Mouse (Mus musculus) midbrain, embryonic 15.5 days (tissue): ENCODE measurements around the gene Tmem40. TPM values are rescaled to one million over a fixed set of nuclear protein-coding genes. Genes with fewer than 3 reads are reported as not detected.

Experiments used
- ATAC-seq: fragments of 200-750 bp; cut with Nextera tagmentation; replicated peaks from 2 replicates; pipeline ENCODE4 v1.8.0; 2017; ENCODE audit warnings: moderate TSS enrichment
- H3K27ac ChIP-seq: fragments of 300-500 bp; sonication (generic); 2 replicates; pipeline ENCODE4 v1.5.1; 2015; ENCODE audit warnings: mild to moderate bottlenecking, inconsistent platforms
- H3K27me3 ChIP-seq: fragments of 300-500 bp; sonication (generic); replicated peaks from 2 replicates; pipeline ENCODE4 v1.6.1; 2015; ENCODE audit warnings: inconsistent platforms
- H3K36me3 ChIP-seq: fragments of 300-500 bp; sonication (generic); replicated peaks from 2 replicates; pipeline ENCODE4 v1.6.1; 2015; ENCODE audit warnings: inconsistent platforms
- H3K4me1 ChIP-seq: fragments of 300-500 bp; sonication (generic); 2 replicates; pipeline ENCODE4 v1.6.1; 2015; ENCODE audit warnings: inconsistent platforms
- H3K4me2 ChIP-seq: fragments of 300-500 bp; sonication (generic); 2 replicates; pipeline ENCODE4 v1.6.1; 2015; ENCODE audit warnings: inconsistent platforms, mild to moderate bottlenecking, moderate library complexity
- H3K4me3 ChIP-seq: fragments of 300-500 bp; sonication (generic); 2 replicates; pipeline ENCODE4 v1.5.1; 2015; ENCODE audit warnings: mild to moderate bottlenecking, inconsistent platforms
- H3K9ac ChIP-seq: fragments of 300-500 bp; sonication (generic); 2 replicates; pipeline ENCODE4 v1.6.1; 2015; ENCODE audit warnings: mild to moderate bottlenecking, inconsistent platforms
- H3K9me3 ChIP-seq: fragments of 300-500 bp; sonication (generic); 2 replicates; pipeline ENCODE4 v1.6.1; 2016; ENCODE audit warnings: inconsistent platforms
- WGBS: fragments of 180-500 bp; shearing (Covaris S2); methylation state at CpG from one replicate; pipeline ENCODE4 v1.1.7; 2015; ENCODE audit warnings: mixed read lengths; 5-methylcytosine and 5-hydroxymethylcytosine counted together
- polyA plus RNA-seq: library from polyadenylated mRNA; unstranded; fragments of >200 nt; fragmentation: Nextera tagmentation; extraction: Ambion mirVana; gene quantifications from 2 replicates; pipeline ENCODE4 v1.2.1, GENCODE M21; 2015

Tmem40 gene
- polyA plus RNA-seq, 1 experiment from 2014 or later, result 1.2 TPM

DNA sequence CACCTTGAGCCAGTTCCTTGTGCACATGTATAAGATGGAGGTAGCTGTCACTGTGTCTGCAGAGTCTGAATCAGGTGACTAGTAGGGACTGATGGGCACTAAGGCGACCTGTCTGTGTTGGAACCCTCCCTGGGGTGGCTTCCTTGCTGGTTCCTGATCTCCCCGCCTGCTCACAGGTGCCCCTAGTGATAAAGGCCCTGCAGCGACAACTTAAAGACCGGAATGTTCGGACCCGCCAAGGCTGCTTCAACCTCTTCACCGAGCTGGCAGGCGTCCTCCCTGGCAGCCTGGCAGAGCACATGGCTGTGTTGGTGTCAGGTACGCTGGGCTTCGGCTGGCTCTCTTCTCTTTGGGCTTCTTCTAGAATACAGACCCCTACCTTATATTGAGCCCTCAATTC, 28.8 kb upstream of the Tmem40 start:
- no peaks in the 10 kb centered on the region for H3K27me3 ChIP-seq
- H3K4me1 ChIP-seq, result no peaks in the 10 kb centered on the region
- 84% methylated on average over 10 of the region's 10 CpGs for WGBS
- peaks cover 58% of the 10 kb centered on the region for H3K36me3 ChIP-seq
- H3K4me2 ChIP-seq, result no peak overlapping the region
- H3K27ac ChIP-seq, result no peak overlapping the region
- no peak overlapping the region for H3K9ac ChIP-seq
- no peak for ATAC-seq
- H3K9me3 ChIP-seq, result no peaks in the 10 kb centered on the region
- H3K4me3 ChIP-seq, result no peak overlapping the region

DNA sequence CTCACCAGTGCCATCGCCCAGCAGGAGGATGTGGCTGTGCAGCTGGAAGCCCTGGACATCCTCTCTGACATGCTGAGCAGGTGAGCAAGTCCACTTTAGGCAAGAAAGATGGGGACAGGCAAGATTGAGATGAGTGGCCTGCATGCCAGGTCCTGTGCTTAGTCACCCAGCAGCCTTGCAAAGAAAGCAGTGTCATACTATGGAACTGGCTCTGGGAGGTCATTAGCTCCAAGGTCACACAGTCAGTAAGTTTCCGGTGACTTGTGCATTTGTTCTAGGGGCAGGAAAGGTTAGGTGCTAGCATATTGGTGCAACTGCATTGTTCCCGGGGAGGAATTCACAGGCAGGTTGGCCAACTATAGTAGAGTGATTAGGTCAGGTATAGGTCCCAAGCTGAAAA, 20.6 kb upstream of the Tmem40 start:
- WGBS, result 97% methylated on average over 3 of the region's 3 CpGs
- H3K27me3 ChIP-seq, result no peaks in the 10 kb centered on the region
- no peaks in the 10 kb centered on the region for H3K9me3 ChIP-seq
- H3K9ac ChIP-seq, result no peak overlapping the region
- peaks cover 37% of the 10 kb centered on the region for H3K36me3 ChIP-seq
- no peak overlapping the region for H3K4me2 ChIP-seq
- H3K4me3 ChIP-seq, result no peak overlapping the region
- H3K27ac ChIP-seq, result no peak overlapping the region
- no peaks in the 10 kb centered on the region for H3K4me1 ChIP-seq
- ATAC-seq, result no peak

DNA sequence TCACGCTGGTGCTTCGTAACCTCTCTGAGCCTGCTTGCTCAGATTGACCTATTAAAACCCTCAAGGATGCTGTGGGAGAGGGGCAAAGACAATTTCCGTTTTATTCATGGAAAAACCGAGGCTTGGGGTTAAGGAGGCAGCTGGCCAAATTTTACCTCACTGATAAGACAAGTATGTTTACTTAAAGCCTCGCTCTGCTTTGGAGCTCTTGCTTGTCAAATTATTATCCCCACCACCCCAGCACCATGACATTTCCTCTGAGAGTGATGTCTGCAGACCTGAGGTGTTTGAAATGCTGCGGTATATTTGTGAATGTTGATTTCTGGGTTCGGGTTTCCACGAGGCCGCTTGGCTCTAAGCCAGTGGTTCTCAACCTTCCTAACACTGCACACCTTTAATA, 14.2 kb upstream of the Tmem40 start:
- no peak for ATAC-seq
- H3K27ac ChIP-seq, result no peak overlapping the region
- no peaks in the 10 kb centered on the region for H3K36me3 ChIP-seq
- 70% methylated on average over 9 of the region's 9 CpGs for WGBS
- no peaks in the 10 kb centered on the region for H3K9me3 ChIP-seq
- 0 out of 2 replicates have a peak overlapping the region, but pooled peaks have one; percentile 88 for H3K9ac ChIP-seq
- peak overlapping the region; percentile 95 for H3K4me3 ChIP-seq
- peaks cover 26% of the 10 kb centered on the region for H3K4me1 ChIP-seq
- H3K27me3 ChIP-seq, result no peaks in the 10 kb centered on the region
- peak overlapping the region; percentile 88 for H3K4me2 ChIP-seq

DNA sequence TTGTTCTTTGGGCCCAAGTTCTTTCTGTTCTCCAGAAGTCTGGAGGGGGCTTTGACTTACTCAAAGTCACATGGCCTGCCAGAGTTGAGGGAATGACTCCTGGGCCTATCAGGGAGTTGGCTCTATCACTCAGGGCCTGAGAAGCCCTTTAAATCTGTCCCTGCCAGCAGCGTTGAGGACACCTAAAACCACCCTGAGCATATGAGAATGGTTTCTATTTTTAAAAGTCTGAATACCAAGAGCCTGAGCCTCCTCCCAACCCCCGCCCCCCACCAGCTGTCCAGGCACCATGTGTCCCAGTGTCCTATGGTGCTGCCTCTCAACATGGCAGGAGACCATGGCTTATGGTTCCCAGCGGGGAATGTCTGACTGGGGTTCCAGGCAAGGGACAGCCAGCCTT, 13.6 kb upstream of the Tmem40 start:
- Histone ChIP-seq H3K4me3 (peak overlapping the region; percentile 95), H3K9me3 (no peaks in the 10 kb centered on the region), H3K4me2 (peak overlapping the region; percentile 88), H3K36me3 (no peaks in the 10 kb centered on the region), H3K4me1 (peaks cover 26% of the 10 kb centered on the region), H3K9ac (peak overlapping the region; percentile 88; the same call in 1 of the 2 replicates), H3K27ac (no peak overlapping the region), H3K27me3 (no peaks in the 10 kb centered on the region)
- no peak for ATAC-seq
- WGBS, result 44% methylated on average over 3 of the region's 3 CpGs

DNA sequence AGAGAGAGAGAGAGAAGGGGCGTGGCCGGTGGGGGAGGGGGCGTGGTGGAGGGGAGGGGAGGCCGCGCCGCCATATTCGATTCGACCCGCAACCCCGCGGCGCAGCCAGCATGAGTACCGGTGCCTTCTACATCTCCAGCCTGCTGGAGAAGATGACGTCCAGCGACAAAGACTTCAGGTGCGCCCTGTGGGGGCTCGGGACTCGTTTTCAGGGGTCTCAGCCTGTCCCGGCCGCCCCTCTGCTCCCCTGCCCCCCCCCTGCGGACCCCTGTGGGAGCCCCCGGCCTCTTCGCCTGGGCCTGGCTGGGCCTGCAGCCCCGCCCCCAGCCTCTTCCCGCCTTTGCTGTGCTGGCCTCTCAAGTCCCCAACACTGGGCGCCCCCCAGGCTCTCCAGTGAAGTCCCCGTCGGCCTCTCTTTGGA, 12.3 kb upstream of the Tmem40 start, which contains the start of gene Cand2:
TSS of gene Cand2 (plus strand) at position 38 of the 421 bp plus-strand sequence.
- under 1% methylated on average over 25 of the region's 28 CpGs for WGBS
- peak within 1 kb of the TSS; percentile 88 for H3K4me2 ChIP-seq

DNA sequence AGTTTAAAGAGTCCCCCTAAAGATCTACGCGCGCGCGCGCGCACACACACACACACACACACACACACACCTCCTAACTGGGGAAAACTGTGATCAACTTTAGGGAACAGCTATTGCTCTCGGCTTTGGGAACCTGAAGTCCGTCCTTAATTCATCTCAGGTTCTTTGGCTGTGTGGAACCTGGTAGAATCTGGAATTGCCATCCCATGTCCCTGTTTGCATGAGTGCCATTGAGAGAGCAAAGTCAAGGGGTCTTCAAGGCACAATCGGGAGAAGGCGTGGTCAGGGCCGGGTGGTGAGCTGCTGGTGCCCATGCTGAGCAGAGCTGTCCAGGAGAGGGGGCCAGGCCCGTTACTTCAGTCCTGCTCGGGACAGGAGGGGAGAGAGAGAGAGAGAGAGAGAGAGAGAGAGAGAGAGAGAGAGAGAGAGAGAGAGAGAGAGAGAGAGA, 11.8 kb upstream of the Tmem40 start:
- Histone ChIP-seq H3K36me3 (no peaks in the 10 kb centered on the region), H3K4me2 (peak overlapping the region; percentile 88), H3K4me1 (peaks cover 26% of the 10 kb centered on the region), H3K4me3 (peak overlapping the region; percentile 95), H3K27ac (peak overlapping the region; percentile 60), H3K27me3 (no peaks in the 10 kb centered on the region), H3K9me3 (no peaks in the 10 kb centered on the region), H3K9ac (peak overlapping the region; percentile 34)
- ATAC-seq, result peak; percentile 81
- under 1% methylated on average over 13 of the region's 14 CpGs for WGBS

More for the DNA sequence above, 12.3 kb upstream of the Tmem40 start, which contains the start of gene Cand2:
- Histone ChIP-seq H3K9me3 (no peaks in the 10 kb centered on the region), H3K4me1 (peaks cover 26% of the 10 kb centered on the region), H3K4me3 (peak within 1 kb of the TSS; percentile 95), H3K36me3 (no peaks in the 10 kb centered on the region), H3K27ac (peak within 1 kb of the TSS; percentile 80), H3K27me3 (no peaks in the 10 kb centered on the region), H3K9ac (peak within 1 kb of the TSS; percentile 88)
- ATAC-seq, result peak; percentile 80

DNA sequence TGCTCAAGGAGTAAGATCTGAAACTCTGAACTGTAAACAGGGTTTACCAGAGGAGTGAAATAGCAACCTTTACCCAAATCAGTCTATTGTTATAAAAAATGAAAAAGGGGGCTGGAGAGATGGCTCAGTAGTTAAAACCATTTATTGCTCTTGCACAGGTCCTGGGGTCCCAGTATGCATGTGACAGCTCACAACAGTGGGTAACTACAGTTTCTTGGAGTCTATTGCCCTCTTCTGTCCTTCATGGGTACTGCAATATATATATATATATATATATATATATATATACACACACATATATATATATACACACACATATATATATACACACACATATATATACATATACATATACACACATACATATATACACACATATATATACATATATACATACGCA, 10.4 kb upstream of the Tmem40 start:
- H3K9ac ChIP-seq, result no peak overlapping the region
- no peaks in the 10 kb centered on the region for H3K27me3 ChIP-seq
- no peak overlapping the region for H3K4me3 ChIP-seq
- peaks cover 26% of the 10 kb centered on the region for H3K4me1 ChIP-seq
- H3K27ac ChIP-seq, result no peak overlapping the region
- ATAC-seq, result no peak
- no peak overlapping the region for H3K4me2 ChIP-seq
- 82% methylated on average over 1 of the region's 1 CpGs for WGBS
- H3K9me3 ChIP-seq, result no peaks in the 10 kb centered on the region
- H3K36me3 ChIP-seq, result no peaks in the 10 kb centered on the region

DNA sequence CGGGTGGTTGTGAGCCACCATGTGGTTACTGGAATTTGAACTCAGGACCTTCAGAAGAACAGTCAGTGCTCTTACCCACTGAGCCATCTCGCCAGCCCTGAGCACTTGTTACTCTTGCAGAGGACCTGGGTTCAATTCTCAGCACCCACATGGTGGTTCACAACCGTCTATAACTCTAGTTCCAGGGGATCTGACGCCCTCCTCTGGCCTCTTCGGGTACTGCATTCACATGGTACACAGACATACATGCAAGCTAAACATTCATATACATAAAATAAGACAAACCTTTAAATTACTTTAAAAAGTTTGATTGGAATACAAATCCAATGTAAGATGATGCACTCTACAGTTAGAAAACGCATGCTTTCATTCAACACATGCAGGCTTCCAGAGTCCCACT, 10.0 kb upstream of the Tmem40 start:
- no peaks in the 10 kb centered on the region for H3K27me3 ChIP-seq
- no peak overlapping the region for H3K27ac ChIP-seq
- H3K4me2 ChIP-seq, result no peak overlapping the region
- WGBS, result 82% methylated on average over 6 of the region's 6 CpGs
- H3K9me3 ChIP-seq, result no peaks in the 10 kb centered on the region
- H3K36me3 ChIP-seq, result no peaks in the 10 kb centered on the region
- no peak overlapping the region for H3K4me3 ChIP-seq
- peaks cover 26% of the 10 kb centered on the region for H3K4me1 ChIP-seq
- ATAC-seq, result no peak
- H3K9ac ChIP-seq, result no peak overlapping the region

DNA sequence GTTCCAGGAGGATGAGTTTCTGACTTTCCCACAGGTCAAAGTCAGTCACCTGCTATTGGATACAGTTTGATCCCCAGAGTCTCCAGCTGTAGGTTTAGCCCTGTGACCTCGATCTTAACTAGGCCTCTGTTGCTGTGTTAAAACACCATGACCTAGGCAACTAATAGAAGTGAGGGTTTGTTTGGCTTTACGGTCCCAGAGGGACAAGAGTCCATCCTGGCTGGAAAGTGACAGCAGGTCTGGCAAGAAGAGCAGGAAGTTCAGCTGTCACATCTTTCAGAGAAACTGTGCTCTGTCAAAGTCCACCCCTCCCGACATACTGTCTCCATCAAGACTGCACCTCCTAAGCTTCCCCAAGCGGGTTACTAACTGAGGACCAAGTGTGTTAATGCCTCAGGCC, 8.6 kb upstream of the Tmem40 start:
- Histone ChIP-seq H3K36me3 (no peaks in the 10 kb centered on the region), H3K27ac (no peak overlapping the region), H3K27me3 (no peaks in the 10 kb centered on the region), H3K9ac (no peak overlapping the region), H3K9me3 (no peaks in the 10 kb centered on the region), H3K4me3 (no peak overlapping the region), H3K4me2 (no peak overlapping the region), H3K4me1 (peaks cover 16% of the 10 kb centered on the region)
- no peak for ATAC-seq
- WGBS, result 77% methylated on average over 4 of the region's 4 CpGs

DNA sequence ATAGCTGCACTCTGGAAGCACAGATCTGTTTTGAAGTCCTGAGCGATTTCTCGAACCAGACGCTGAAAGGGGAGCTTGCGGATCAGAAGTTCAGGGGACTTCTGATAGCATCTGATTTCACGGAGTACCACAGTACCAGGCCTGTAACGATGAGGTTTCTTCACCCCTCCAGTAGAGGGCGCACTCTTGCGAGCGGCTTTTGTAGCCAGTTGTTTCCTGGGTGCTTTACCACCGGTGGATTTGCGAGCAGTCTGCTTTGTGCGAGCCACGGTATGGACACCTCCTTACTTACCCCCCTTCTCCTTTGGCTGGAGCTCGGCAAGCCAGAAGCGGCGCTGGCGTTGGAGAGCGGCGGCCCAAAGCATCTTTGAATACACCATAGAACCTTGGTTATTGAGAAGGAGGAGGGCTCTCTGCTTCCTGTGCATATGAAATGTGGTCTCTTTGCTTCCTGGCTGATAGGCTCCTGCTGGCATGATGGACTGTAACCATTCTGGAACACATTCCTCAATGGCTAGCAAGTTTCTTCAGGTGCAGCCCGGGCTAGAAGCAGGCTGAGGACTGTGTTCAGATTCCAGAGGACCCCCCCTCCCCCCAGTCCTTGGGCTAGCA, 8.0 kb upstream of the Tmem40 start:
- no peaks in the 10 kb centered on the region for H3K9me3 ChIP-seq
- H3K4me1 ChIP-seq, result peaks cover 9% of the 10 kb centered on the region
- no peak overlapping the region for H3K9ac ChIP-seq
- H3K27ac ChIP-seq, result no peak overlapping the region
- no peaks in the 10 kb centered on the region for H3K36me3 ChIP-seq
- ATAC-seq, result no peak
- H3K4me2 ChIP-seq, result no peak overlapping the region
- 83% methylated on average over 20 of the region's 20 CpGs for WGBS
- H3K4me3 ChIP-seq, result no peak overlapping the region
- no peaks in the 10 kb centered on the region for H3K27me3 ChIP-seq

DNA sequence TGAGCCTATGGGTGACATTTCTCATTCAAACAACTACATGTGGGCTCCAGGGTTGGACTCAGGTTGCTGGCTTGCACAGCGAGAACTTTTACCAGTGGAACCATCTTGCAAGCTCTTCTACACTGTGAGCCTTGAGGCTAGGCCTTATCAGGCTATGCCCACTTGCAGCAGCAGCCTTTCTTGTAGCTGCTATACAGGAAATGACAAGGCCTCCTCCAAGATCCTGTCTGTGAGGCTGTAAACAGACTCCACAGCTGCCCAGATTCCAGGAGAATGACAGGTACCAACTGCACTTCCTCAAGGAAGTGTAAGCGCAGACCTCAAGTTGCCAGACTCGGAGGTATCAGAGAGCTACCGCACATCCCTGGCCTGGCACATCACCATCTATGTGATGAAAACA, 6.0 kb upstream of the Tmem40 start:
- no peak overlapping the region for H3K9ac ChIP-seq
- H3K4me1 ChIP-seq, result peaks cover 6% of the 10 kb centered on the region; the same call in 1 of the 2 replicates
- H3K4me3 ChIP-seq, result no peak overlapping the region
- ATAC-seq, result no peak
- no peaks in the 10 kb centered on the region for H3K27me3 ChIP-seq
- no peak overlapping the region for H3K27ac ChIP-seq
- no peaks in the 10 kb centered on the region for H3K9me3 ChIP-seq
- WGBS, result 92% methylated on average over 4 of the region's 4 CpGs
- no peak overlapping the region for H3K4me2 ChIP-seq
- no peaks in the 10 kb centered on the region for H3K36me3 ChIP-seq

DNA sequence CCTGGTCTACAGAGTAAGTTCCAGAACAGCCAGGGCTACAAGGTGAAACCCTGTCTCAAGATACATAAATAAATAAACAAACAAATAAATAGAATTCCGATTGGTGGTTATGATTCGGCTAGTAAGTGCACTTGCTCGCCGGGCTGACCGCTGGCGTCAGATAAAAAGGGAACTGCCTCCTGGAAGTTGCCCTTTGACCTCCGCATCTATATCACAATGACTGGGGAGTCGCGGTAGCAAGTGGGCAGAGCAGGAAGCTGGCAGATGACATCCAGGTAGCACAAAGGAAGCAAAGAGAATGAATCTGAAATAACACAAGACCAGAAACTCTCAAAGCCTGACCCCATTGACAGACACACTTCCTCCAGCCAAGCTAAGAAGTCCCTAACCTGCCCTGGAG, 5.1 kb upstream of the Tmem40 start:
- no peak overlapping the region for H3K9ac ChIP-seq
- no peak overlapping the region for H3K27ac ChIP-seq
- no peak overlapping the region for H3K4me3 ChIP-seq
- H3K4me2 ChIP-seq, result no peak overlapping the region
- no peaks in the 10 kb centered on the region for H3K36me3 ChIP-seq
- no peaks in the 10 kb centered on the region for H3K27me3 ChIP-seq
- WGBS, result 34% methylated on average over 9 of the region's 9 CpGs
- ATAC-seq, result no peak
- H3K4me1 ChIP-seq, result peaks cover 6% of the 10 kb centered on the region; the same call in 1 of the 2 replicates
- no peaks in the 10 kb centered on the region for H3K9me3 ChIP-seq

DNA sequence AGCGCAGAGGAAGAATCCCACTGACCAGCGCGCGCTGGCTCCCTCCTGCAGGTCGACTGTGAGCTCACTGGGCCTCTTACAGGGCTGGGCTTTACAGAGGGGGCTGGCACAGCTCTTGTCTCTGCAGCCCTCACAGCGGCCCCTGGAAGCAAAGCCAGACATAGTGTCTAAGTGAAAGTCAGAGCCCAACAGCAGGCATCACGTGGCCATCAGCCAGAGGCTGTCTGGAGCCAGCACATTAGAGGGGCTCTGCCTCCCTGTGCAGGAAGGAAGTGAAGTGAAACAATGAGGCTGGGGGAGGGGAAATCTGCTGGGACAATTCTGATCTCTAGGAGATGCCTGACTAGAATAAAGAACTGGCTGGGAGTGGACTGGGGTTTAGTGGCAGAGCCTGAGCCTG, 2.0 kb upstream of the Tmem40 start:
- no peaks in the 10 kb centered on the region for H3K9me3 ChIP-seq
- WGBS, result under 1% methylated on average over 7 of the region's 7 CpGs

More for the DNA sequence above, 2.0 kb upstream of the Tmem40 start:
- H3K4me3 ChIP-seq, result no peak overlapping the region
- H3K36me3 ChIP-seq, result no peaks in the 10 kb centered on the region
- H3K27me3 ChIP-seq, result no peaks in the 10 kb centered on the region
- peaks cover 6% of the 10 kb centered on the region; the same call in 1 of the 2 replicates for H3K4me1 ChIP-seq
- no peak overlapping the region for H3K9ac ChIP-seq
- peak overlapping the region; percentile 10; the same call in 1 of the 2 replicates for H3K4me2 ChIP-seq
- ATAC-seq, result peak; percentile 87
- H3K27ac ChIP-seq, result peak overlapping the region; percentile 65
